Mouse (Mus musculus) layer of hippocampus, adult 2 months (tissue): ENCODE results near the gene Nck1. TPM values are rescaled to one million over a fixed set of nuclear protein-coding genes. Genes with fewer than 3 reads are reported as not detected.

Source experiments
- DNase-seq, 2 experiments: peaks; one replicate each; pipeline ENCODE4 v3.0.0; 2022; ENCODE audit warnings: low spot score in 2 of 2
- H3K27ac ChIP-seq: fragments of 200-600 bp; 2 replicates; pipeline ENCODE4 v1.8.1; 2022
- H3K4me3 ChIP-seq: fragments of 200-600 bp; 2 replicates; pipeline ENCODE4 v1.8.1; 2022; ENCODE audit warnings: mild to moderate bottlenecking
- CTCF ChIP-seq: fragments of 200-600 bp; conservative IDR thresholded peaks from 2 replicates; pipeline ENCODE4 v1.8.1; 2022; ENCODE audit warnings: antibody characterized with exemption, mild to moderate bottlenecking, moderate library complexity
- total RNA-seq, 2 experiments: library from RNA; stranded (reverse); gene quantifications; 2 replicates each; pipeline ENCODE4 v1.2.3; 2021

The Nck1 gene
- total RNA-seq, 2 experiments from 2014 or later = 32.5 to 35.2 TPM

GRCm38 (mm10) chr9:100474056-100474455 is 71.9 kb downstream of the Nck1 start:
- TF ChIP-seq CTCF = no peak
- H3K4me3 ChIP-seq = no peak overlapping the region
- no peak overlapping the region for H3K27ac ChIP-seq
- no peak for DNase-seq

- no peak overlapping the region for H3K27ac ChIP-seq
- no peak overlapping the region for H3K4me3 ChIP-seq
Observed at GRCm38 (mm10) chr9:100473361-100473760, 72.6 kb downstream of the Nck1 start.

GRCm38 (mm10) chr9:100472931-100473330 is 73.0 kb downstream of the Nck1 start:
- no peak for TF ChIP-seq CTCF
- DNase-seq = no peak
- no peak overlapping the region for H3K27ac ChIP-seq

More at GRCm38 (mm10) chr9:100473361-100473760, 72.6 kb downstream of the Nck1 start:
- TF ChIP-seq CTCF = no peak
- no peak for DNase-seq

GRCm38 (mm10) chr9:100471605-100471953 is 74.4 kb downstream of the Nck1 start:
- H3K27ac ChIP-seq = no peak overlapping the region

More at GRCm38 (mm10) chr9:100472931-100473330, 73.0 kb downstream of the Nck1 start:
- H3K4me3 ChIP-seq = no peak overlapping the region

GRCm38 (mm10) chr9:100470936-100471604 is 74.9 kb downstream of the Nck1 start:
- Histone ChIP-seq H3K27ac (no peak overlapping the region), H3K4me3 (no peak overlapping the region)
- no peak for TF ChIP-seq CTCF
- no peak for DNase-seq

More at GRCm38 (mm10) chr9:100471605-100471953, 74.4 kb downstream of the Nck1 start:
- DNase-seq = no peak
- no peak overlapping the region for H3K4me3 ChIP-seq
- no peak for TF ChIP-seq CTCF

GRCm38 (mm10) chr9:100470228-100470627 is 75.7 kb downstream of the Nck1 start:
- no peak for DNase-seq
- Histone ChIP-seq H3K27ac (no peak overlapping the region), H3K4me3 (no peak overlapping the region)
- TF ChIP-seq CTCF = no peak

- H3K27ac ChIP-seq = no peak overlapping the region
- no peak overlapping the region for H3K4me3 ChIP-seq
- DNase-seq = no peak
- TF ChIP-seq CTCF = no peak
Observed at GRCm38 (mm10) chr9:100469681-100470080, 76.3 kb downstream of the Nck1 start.

GRCm38 (mm10) chr9:100468151-100468550 is 77.8 kb downstream of the Nck1 start:
- no peak overlapping the region for H3K27ac ChIP-seq
- no peak for TF ChIP-seq CTCF
- DNase-seq = no peak
- H3K4me3 ChIP-seq = no peak overlapping the region

- peak; percentile 16 to 42 for DNase-seq
- TF ChIP-seq CTCF = no peak
Observed at GRCm38 (mm10) chr9:100467653-100468052, 78.3 kb downstream of the Nck1 start.

GRCm38 (mm10) chr9:100466743-100467142 is 79.2 kb downstream of the Nck1 start:
- H3K4me3 ChIP-seq = no peak overlapping the region
- no peak for TF ChIP-seq CTCF
- peak; percentile 48 to 49 for DNase-seq
- peak overlapping the region; percentile 62 for H3K27ac ChIP-seq

More at GRCm38 (mm10) chr9:100467653-100468052, 78.3 kb downstream of the Nck1 start:
- Histone ChIP-seq H3K27ac (peak overlapping the region; percentile 62; the same call in 1 of the 2 replicates), H3K4me3 (no peak overlapping the region)

- H3K27ac ChIP-seq = peak overlapping the region; percentile 61; the same call in 1 of the 2 replicates
- no peak for TF ChIP-seq CTCF
- DNase-seq = no peak
- no peak overlapping the region for H3K4me3 ChIP-seq
Observed at GRCm38 (mm10) chr9:100465988-100466387, 79.9 kb downstream of the Nck1 start.

GRCm38 (mm10) chr9:100465380-100465779 is 80.6 kb downstream of the Nck1 start:
- TF ChIP-seq CTCF = no peak
- Histone ChIP-seq H3K4me3 (no peak overlapping the region), H3K27ac (no peak overlapping the region)
- no peak for DNase-seq

GRCm38 (mm10) chr9:100463771-100464170 is 82.2 kb downstream of the Nck1 start:
- TF ChIP-seq CTCF = no peak
- no peak for DNase-seq
- no peak overlapping the region for H3K27ac ChIP-seq
- no peak overlapping the region for H3K4me3 ChIP-seq

GRCm38 (mm10) chr9:100462098-100462497 is 83.8 kb downstream of the Nck1 start:
- TF ChIP-seq CTCF = no peak
- Histone ChIP-seq H3K4me3 (no peak overlapping the region), H3K27ac (peak overlapping the region; percentile 90)
- no peak for DNase-seq
